Mouse (Mus musculus): ENCODE results near the gene Slc5a8.
A peak's percentile ranks its signal among the peaks of the same experiment; 100 is the strongest.

The Slc5a8 gene

DNA sequence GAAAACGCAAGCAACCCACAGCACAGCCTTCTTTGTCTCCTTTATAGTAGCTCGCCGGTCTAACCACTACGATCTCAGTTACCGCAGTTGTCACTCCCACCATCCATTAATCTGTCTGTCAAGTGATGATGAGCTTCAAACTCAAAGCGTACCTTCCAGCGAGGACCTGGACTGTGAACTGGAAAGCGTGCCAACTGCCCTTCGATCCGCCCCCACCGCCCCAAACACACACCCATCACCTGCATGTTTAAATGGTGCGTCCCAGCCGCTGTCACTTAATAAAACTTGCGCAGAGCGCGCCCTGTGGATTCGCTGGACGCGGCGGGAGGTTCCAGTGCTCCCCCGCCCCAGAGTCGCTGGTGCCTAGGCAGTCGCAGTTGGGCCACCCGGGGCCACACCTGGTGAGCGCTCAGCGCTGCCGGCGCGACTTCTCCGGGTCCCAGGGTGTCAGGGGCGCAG, at the start of gene Slc5a8:
Slc5a8 (plus strand) TSS at position 361 of the 459 bp plus-strand sequence.
- DNase-seq (ENCODE audit: low read depth, low spot score) = peak; percentile 12

- no peak for DNase-seq (ENCODE audit: low read depth, low spot score)
These were observed 36.8 kb upstream of the Slc5a8 start for GRCm38 (mm10) chr10:88848876-88849476.

- DNase-seq (ENCODE audit: low read depth, low spot score) = no peak
These were observed 35.8 kb upstream of the Slc5a8 start for GRCm38 (mm10) chr10:88849976-88850375.

GRCm38 (mm10) chr10:88853326-88853725, 32.5 kb upstream of the Slc5a8 start:
- no peak for DNase-seq (ENCODE audit: low read depth, low spot score)

DNA sequence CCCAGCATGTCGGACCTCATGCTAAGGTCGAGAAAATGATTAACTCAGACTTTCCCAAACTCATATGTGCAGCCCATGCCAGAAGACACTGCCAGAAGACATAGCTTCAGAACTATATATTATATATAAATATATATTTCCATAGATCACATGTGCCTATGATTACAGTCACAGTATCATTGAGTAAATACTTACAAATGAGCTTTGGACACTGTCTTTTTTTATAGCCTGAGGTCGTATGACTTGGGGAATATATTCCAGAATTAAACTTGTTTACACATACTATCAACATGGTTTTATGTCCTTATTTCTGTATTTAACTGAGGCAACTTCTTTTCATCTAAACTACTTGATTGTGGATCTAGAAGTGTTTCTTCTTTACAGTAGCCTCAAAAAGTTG, 24.9 kb upstream of the Slc5a8 start:
- no peak for DNase-seq (ENCODE audit: low read depth, low spot score)

GRCm38 (mm10) chr10:88861416-88861815, 24.4 kb upstream of the Slc5a8 start:
- DNase-seq (ENCODE audit: low read depth, low spot score) = no peak

- no peak for DNase-seq (ENCODE audit: low read depth, low spot score)
These were observed 23.5 kb upstream of the Slc5a8 start for GRCm38 (mm10) chr10:88862293-88862692.

DNA sequence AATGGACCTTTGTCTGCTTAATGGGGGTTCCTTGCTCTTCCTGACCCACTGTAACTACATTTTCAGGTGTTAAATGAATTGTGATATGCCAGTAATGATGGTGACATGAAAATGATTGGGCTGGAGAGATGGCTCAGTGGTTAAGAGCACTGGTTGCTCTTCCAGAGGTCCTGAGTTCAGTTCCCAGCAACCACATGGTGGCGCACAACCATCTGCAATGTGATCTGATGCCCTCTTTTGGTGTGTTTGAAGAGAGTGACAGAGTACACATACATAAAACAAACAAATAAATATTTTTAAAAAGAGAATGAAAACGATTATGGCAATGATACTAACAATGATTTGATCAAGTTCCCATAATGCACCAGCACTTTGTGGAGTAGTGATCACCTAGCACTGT, 19.8 kb upstream of the Slc5a8 start:
- no peak for DNase-seq (ENCODE audit: low read depth, low spot score)

DNA sequence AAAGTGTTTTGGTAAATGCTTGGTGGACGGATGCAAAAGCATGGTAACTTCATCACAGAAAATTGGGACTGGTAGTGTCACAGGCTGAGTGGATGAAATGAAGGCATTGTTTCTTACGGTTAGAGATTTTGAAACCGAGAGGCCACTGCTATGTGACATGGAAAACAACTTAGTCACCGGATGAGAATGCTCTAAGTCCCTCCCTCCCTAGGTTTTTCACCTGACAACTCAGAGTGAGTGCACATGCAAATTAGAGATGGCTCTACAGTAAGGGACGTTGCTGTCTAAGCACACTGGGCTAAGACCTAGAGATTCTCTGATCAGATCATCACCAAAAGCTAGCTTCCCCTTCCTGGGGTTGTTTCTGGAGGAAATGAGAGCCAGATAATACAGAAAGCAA, 10.9 kb upstream of the Slc5a8 start:
- DNase-seq (ENCODE audit: low read depth, low spot score) = no peak

- no peak for DNase-seq (ENCODE audit: low read depth, low spot score)
These were observed 8.4 kb upstream of the Slc5a8 start for GRCm38 (mm10) chr10:88877421-88877820.

- no peak for DNase-seq (ENCODE audit: low read depth, low spot score)
These were observed 2.1 kb upstream of the Slc5a8 start for GRCm38 (mm10) chr10:88883721-88884120.

DNA sequence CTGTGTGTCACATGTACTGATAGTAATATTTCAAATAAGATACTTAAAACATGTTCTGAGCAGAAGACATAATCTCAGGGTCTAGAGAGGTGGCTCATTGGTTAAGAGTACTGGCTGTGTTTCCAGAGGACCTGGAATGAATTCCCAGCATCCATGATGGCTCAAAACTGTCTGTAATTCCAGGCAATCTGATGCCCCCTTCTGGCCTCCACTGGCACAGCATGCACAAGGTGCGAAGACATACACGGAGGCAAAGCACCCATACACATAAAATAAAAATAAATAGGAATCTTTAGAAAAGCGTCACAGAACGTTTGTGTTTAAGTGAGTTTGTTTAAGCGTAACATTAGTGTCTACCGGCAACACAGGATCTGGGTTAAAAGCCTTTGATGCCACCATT, 956 bp upstream of the Slc5a8 start:
- peak; percentile 63 for DNase-seq (ENCODE audit: low read depth, low spot score)

DNA sequence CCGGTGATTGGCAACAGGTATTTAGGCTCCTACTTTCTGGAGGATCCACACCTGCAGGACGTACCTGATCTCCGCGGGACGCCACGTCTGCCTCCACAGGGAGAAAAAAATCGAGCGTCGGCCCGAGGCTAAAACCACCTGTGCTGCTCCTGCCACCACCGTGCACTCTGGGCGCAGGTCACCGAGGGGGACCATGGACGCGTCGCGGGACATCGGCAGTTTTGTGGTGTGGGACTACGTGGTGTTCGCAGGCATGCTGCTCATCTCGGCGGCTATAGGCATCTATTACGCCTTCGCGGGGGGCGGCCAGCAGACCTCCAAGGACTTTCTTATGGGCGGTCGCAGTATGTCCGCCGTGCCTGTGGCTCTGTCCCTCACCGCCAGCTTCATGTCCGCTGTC, 322 bp downstream of the Slc5a8 start:
- DNase-seq (ENCODE audit: low read depth, low spot score) = peak; percentile 11

DNA sequence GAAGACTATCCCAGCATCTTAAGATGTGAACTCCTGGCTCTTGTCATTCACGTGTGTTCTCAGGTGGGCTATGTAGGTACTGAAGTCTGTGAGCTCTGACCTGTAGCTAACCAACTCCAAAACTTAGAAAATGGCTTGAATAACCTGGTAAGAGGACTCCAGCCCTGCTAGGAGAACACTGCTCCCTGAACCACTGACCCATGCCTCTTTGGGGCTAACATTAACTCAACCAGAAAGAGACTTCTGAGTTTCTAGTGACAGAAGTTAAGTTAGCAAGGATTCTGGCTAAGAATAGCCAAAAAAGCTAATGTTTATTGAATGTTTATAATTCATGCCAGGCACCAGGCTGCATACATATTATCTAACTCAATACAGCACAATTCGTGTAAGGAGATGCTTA, 2.6 kb downstream of the Slc5a8 start:
- DNase-seq (ENCODE audit: low read depth, low spot score) = no peak

DNA sequence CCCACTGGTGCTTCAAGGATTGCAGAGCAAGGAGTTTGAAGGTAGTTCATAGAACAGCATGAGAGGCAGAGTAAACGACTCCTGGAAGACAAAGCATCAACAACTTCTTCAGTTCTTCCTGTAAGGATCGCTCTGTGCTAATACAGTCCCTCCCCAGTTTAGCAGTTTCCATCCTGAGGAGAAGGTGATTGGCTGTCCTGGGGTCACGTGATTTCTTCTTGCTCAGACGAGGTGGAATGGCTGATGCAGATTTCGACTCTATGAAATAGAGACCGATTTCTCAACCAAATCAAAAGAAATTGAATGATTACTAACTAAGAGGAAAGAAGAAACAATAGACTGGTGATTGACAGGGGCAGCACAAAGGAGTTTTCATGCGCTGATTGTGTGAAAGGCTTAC, 5.6 kb downstream of the Slc5a8 start:
- no peak for DNase-seq (ENCODE audit: low read depth, low spot score)

DNA sequence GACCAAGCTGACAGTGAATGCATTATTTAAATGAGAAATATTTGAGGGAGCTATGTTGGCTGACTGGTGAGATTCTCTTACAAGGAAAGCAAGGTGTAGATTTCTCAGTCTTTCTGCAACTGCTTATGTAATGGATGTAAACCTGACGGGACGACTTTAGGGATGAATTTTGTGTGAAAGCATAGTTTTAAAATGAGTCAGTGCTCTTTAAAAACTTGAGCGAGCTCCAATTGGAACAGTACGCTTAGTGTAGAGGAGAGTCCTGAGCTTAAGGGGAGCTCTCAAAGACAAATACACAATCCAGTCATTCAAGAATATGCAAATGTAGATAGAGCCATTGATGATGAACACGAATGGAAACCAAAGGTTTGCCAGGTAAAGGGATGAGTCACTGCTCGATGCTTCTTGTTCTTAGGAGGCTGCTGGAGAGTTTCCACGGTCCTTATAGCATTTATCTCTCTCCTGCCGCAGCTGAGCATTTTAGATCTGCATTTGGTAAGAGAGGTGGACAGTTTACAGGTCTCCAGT, 6.8 kb downstream of the Slc5a8 start:
- peak; percentile 5 for DNase-seq (ENCODE audit: low read depth, low spot score)

- no peak for DNase-seq (ENCODE audit: low read depth, low spot score)
These were observed 11.2 kb downstream of the Slc5a8 start for GRCm38 (mm10) chr10:88897032-88897431.

DNA sequence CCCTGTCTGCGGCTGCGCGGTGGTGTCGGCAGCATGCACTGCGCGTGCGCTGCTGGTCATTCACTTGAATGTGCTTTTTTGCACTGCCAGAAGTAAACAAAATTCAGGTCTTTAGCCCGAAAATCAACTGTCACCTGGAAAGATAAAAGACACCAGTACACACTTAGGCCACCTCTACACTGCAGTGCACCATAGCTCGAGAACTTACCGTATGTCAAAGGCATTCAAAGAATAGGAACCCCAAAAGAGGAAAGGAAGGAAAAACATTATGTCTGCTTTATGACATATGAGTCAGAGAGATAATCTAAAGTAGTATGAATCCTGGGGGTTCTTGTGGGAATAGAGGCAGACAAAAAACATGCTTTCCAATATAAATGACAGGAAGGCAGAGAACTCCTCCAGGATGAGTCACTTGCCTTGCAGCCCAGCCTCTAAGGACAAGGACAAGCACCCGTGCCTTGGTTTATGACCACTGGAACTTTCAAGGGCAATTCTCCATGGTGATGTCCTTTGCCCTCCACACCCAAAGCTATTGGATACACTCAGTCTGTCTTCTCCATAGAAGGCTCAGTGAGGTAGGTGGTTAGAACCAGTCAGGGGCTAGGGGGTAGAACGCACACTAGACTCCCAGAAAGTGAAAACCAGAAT, 64.0 kb downstream of the Slc5a8 start:
- DNase-seq (ENCODE audit: low read depth, low spot score) = peak; percentile 32

DNA sequence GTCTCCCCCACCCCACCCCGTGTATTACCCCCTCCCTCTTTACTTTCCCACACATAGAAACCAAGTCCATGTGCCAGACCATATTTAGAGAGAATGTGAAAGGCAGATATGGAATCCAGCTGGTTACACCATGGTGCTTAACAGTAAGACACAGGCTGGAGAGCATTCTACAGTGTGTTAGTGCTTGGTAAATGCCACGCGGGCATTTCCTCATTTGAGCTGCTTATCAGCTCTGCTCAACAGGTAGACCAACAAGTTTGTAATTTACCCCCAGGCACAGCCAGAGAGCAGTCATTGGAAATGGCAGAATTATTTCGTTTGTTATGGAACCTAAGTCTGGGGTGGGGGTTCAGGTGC, 64.5 kb downstream of the Slc5a8 start:
- DNase-seq (ENCODE audit: low read depth, low spot score) = no peak

- peak; percentile 48 for DNase-seq (ENCODE audit: low read depth, low spot score)
These were observed 75.0 kb downstream of the Slc5a8 start for GRCm38 (mm10) chr10:88960791-88961190.

- no peak for DNase-seq (ENCODE audit: low read depth, low spot score)
These were observed 82.8 kb downstream of the Slc5a8 start for GRCm38 (mm10) chr10:88968586-88968985.

- no peak for DNase-seq (ENCODE audit: low read depth, low spot score)
These were observed 85.3 kb downstream of the Slc5a8 start for GRCm38 (mm10) chr10:88970951-88971725.

DNA sequence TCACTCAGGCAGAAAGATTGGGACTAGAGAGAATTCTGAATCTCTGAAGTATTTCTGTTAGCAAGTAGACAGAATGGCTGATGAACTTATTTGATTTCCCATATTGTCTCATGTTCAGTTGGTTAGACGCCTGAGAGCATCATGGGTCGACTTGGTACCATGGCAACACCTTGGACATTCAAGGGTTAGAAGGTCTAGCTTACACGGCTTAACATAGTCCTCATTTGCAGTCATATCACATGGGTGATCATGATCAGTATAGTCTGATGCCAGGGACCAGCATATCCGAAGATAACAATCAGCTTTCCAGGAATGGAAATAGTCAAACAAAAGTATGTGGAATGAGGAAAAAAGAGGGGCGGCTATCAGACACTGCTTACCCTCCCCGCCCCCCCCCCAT, 93.1 kb downstream of the Slc5a8 start:
- DNase-seq (ENCODE audit: low read depth, low spot score) = no peak

Measured in R1 (cell line).